Mouse (Mus musculus) kidney, postnatal 0 days (tissue): ENCODE data around the gene Ppp6r3. TPM values are rescaled to one million over a fixed set of nuclear protein-coding genes. Genes with fewer than 3 reads are reported as not detected.
A peak's percentile ranks its signal among the peaks of the same experiment; 100 is the strongest.

Source experiments
- ATAC-seq: fragments of 200-750 bp; cut with Nextera tagmentation; replicated peaks from 2 replicates; pipeline ENCODE4 v1.8.0; 2017; ENCODE audit warnings: low read depth, moderate number of reproducible peaks, moderate TSS enrichment, moderate library complexity; ENCODE audit not compliant: low FRiP score
- DNase-seq: peaks from one replicate; pipeline ENCODE4 v3.0.0-alpha.2; 2016; ENCODE audit warnings: low spot score
- H3K27ac ChIP-seq: fragments of 300-500 bp; sonication (generic); 2 replicates; pipeline ENCODE4 v1.5.1; 2014; ENCODE audit warnings: mild to moderate bottlenecking
- H3K27me3 ChIP-seq: fragments of 300-500 bp; sonication (generic); 2 replicates; pipeline ENCODE4 v1.6.1; 2014; ENCODE audit warnings: low read length, mixed read lengths; ENCODE audit not compliant: insufficient read depth
- H3K36me3 ChIP-seq: fragments of 300-500 bp; sonication (generic); 2 replicates; pipeline ENCODE4 v1.6.1; 2014; ENCODE audit warnings: low read length, mixed read lengths; ENCODE audit not compliant: insufficient read depth
- H3K4me1 ChIP-seq: fragments of 300-500 bp; sonication (generic); replicated peaks from 2 replicates; pipeline ENCODE4 v1.6.1; 2014; ENCODE audit warnings: antibody characterized with exemption, low read length, mixed read lengths; ENCODE audit not compliant: insufficient read depth
- H3K4me2 ChIP-seq: fragments of 300-500 bp; sonication (generic); 2 replicates; pipeline ENCODE4 v1.6.1; 2014; ENCODE audit warnings: mild to moderate bottlenecking, low read length, moderate library complexity, mixed read lengths
- H3K4me3 ChIP-seq: fragments of 300-500 bp; sonication (generic); replicated peaks from 2 replicates; pipeline ENCODE4 v1.5.1; 2014; ENCODE audit warnings: low read depth, low read length
- H3K9ac ChIP-seq: fragments of 300-500 bp; sonication (generic); 2 replicates; pipeline ENCODE4 v1.6.1; 2014; ENCODE audit warnings: low read depth, low read length
- H3K9me3 ChIP-seq: fragments of 300-500 bp; sonication (generic); replicated peaks from 2 replicates; pipeline ENCODE4 v1.6.1; 2016; ENCODE audit warnings: low read length, inconsistent platforms, mixed read lengths
- CTCF ChIP-seq: IDR thresholded peaks from 2 replicates; pipeline ENCODE4 v1.5.1; 2016; ENCODE audit warnings: antibody characterized with exemption, low read depth, mild to moderate bottlenecking, moderate library complexity
- WGBS: fragments of 180-500 bp; shearing (Covaris S2); extraction: QIAGEN DNeasy Blood & Tissue Kit; methylation state at CpG from one replicate; pipeline ENCODE4 v1.1.7; 2014; 5-methylcytosine and 5-hydroxymethylcytosine counted together
- polyA plus RNA-seq: library from polyadenylated mRNA; unstranded; fragments of >200 nt; fragmentation: Nextera tagmentation; extraction: Ambion mirVana; gene quantifications from 2 replicates; pipeline ENCODE4 v1.2.1, GENCODE M21; 2015

Gene Ppp6r3
- polyA plus RNA-seq, 1 experiment from 2014 or later: 37.9 TPM

DNA sequence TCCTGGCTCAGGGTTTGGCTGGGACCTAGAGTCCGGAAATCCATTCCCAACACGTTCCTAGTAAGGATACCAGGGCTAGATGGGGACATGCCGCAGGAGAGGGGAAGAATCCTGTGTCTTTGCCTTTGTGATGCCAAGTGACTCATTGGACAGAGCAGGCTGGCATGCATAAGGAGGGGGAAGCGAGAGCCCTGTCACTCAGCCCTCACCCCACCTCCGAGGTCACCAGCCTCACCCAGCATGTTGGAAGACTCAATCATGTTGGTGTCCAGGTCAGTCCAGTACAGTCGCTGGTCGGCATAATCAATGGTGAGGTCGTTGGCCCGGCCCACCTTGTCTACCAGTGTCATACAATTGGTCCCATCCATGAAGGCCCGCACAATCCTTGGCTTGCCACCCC is 38.4 kb upstream of the Ppp6r3 start:
- TF ChIP-seq CTCF: no peak
- Histone ChIP-seq H3K4me2 (no peak overlapping the region), H3K9ac (no peak overlapping the region), H3K27me3 (no peaks in the 10 kb centered on the region), H3K4me1 (no peaks in the 10 kb centered on the region), H3K4me3 (no peak overlapping the region), H3K36me3 (peaks cover 61% of the 10 kb centered on the region), H3K9me3 (no peaks in the 10 kb centered on the region), H3K27ac (no peak overlapping the region)
- ATAC-seq: no peak
- 93% methylated on average over 10 of the region's 10 CpGs for WGBS
- no peak for DNase-seq

DNA sequence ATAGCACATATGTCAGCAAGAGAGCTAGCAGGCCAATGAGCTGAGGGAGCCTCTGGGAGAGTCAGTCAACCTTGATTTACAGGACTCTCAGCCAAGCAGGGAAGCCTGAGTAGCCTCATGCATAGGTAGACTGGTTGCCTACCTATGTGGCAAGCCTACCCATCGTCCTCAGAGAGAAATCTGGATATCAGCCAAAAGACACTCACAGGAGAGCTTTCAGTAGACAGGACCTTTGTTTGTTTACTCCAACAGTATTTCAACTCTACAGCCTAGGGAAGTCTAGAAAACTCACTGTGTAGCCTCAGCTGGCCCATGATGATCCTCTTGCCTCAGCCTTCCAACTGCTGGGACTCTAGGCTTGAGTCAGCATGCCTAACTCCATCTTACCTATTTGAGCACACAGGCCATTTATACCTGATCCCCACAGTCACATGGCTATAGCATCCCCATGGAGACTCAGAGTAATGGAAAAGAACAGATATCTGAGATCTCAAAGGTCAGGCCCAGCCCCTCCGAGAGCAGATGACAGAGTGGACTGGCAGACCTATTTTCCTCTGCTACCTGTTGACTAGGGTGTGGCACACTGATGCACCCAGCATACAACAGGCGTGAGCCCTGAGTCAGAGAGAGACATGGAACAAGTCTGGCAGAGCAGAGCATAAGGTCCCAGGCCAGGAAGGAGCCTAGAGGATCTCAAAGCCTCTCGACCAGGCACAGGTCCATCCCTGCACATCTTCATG is 37.2 kb upstream of the Ppp6r3 start:
- DNase-seq (no peak), ATAC-seq (no peak)
- H3K36me3 ChIP-seq: peaks cover 51% of the 10 kb centered on the region
- H3K4me3 ChIP-seq: no peak overlapping the region
- H3K4me1 ChIP-seq: no peaks in the 10 kb centered on the region
- WGBS: 87% methylated on average over 4 of the region's 4 CpGs
- no peak overlapping the region for H3K27ac ChIP-seq
- no peak overlapping the region for H3K4me2 ChIP-seq
- no peak overlapping the region for H3K9ac ChIP-seq
- no peak for TF ChIP-seq CTCF
- no peaks in the 10 kb centered on the region for H3K27me3 ChIP-seq
- no peaks in the 10 kb centered on the region for H3K9me3 ChIP-seq

DNA sequence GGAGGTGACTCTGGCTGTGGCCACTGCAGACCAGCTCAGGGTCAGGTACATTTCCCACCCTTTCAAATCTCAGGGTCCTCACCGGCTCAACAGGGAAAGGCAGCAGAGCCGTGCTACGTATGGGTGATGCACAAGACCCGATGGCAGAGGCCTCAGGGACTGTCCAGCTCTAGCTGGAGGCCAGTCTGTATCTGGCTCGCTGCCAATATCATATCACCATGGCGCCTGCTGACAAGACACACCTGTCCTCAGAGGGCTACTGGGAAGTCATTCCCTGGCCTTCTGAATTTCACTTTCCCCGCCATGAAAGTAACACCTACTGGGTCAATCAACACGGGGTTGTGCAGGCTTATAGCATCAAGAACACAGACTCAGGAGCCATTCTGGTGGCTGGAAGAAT is 36.2 kb upstream of the Ppp6r3 start:
- no peaks in the 10 kb centered on the region for H3K9me3 ChIP-seq
- TF ChIP-seq CTCF: no peak
- DNase-seq: no peak
- H3K36me3 ChIP-seq: peaks cover 50% of the 10 kb centered on the region
- H3K27ac ChIP-seq: no peak overlapping the region
- no peak overlapping the region for H3K4me3 ChIP-seq
- H3K9ac ChIP-seq: no peak overlapping the region
- no peaks in the 10 kb centered on the region for H3K4me1 ChIP-seq
- ATAC-seq: no peak
- 63% methylated on average over 8 of the region's 8 CpGs for WGBS
- H3K27me3 ChIP-seq: no peaks in the 10 kb centered on the region
- no peak overlapping the region for H3K4me2 ChIP-seq

DNA sequence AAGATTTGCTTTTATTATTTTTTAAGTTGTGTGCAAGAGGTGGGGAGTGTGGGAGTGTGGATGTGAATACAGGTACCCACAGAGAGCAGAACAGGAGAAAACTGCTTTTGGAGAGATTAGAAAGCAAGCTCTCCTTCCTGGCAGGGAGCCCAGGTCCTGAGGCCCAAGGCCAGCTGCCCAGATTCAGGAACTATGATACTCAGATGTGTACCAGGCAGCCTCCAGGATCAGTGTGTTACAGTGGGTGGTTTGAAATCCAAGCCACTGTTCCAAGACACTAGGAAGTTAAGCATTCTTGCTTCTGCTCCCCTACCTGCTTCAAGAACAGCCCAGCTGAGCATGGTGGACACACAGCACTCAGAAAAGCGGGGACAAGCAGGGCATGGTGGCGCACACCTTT is 35.3 kb upstream of the Ppp6r3 start:
- H3K27ac ChIP-seq: no peak overlapping the region
- ATAC-seq: no peak

DNA sequence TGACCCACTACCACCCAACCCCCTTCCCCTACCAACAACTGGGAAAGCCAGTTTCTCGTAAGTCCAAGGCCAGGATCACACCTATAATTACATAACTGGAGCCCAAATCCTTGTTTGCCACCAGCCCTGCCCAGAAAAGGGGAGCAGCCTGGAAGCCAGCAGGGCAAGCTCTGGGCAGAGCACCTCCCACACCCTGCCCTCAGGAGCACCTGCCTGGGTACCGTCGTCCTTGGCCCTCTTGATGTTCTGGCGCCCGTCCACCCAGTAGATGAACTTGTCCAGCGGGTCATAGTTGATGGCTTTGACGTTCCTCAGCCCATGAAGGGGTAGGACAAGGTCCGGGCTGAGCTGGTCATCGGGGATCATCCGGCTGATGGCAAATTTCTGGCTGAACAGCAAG is 34.3 kb upstream of the Ppp6r3 start:
- no peak overlapping the region for H3K4me2 ChIP-seq
- no peaks in the 10 kb centered on the region for H3K27me3 ChIP-seq
- H3K9ac ChIP-seq: no peak overlapping the region
- no peak overlapping the region for H3K4me3 ChIP-seq
- H3K27ac ChIP-seq: 0 out of 2 replicates have a peak overlapping the region, but pooled peaks have one; percentile 19
- no peaks in the 10 kb centered on the region for H3K4me1 ChIP-seq
- H3K9me3 ChIP-seq: no peaks in the 10 kb centered on the region
- WGBS: 59% methylated on average over 10 of the region's 10 CpGs
- no peak for TF ChIP-seq CTCF
- DNase-seq (no peak), ATAC-seq (peak; percentile 33; the same call in 1 of the 2 replicates)
- H3K36me3 ChIP-seq: peaks cover 49% of the 10 kb centered on the region

More for the DNA sequence above, 35.3 kb upstream of the Ppp6r3 start:
- no peak for DNase-seq
- no peak overlapping the region for H3K9ac ChIP-seq
- peaks cover 48% of the 10 kb centered on the region for H3K36me3 ChIP-seq
- H3K4me3 ChIP-seq: no peak overlapping the region
- H3K4me2 ChIP-seq: no peak overlapping the region
- H3K9me3 ChIP-seq: no peaks in the 10 kb centered on the region
- no peaks in the 10 kb centered on the region for H3K27me3 ChIP-seq
- no peak for TF ChIP-seq CTCF
- H3K4me1 ChIP-seq: no peaks in the 10 kb centered on the region
- 100% methylated on average over 2 of the region's 2 CpGs for WGBS

GRCm38 (mm10) chr19:3594316-3594715 is 18.8 kb upstream of the Ppp6r3 start:
- Histone ChIP-seq H3K4me3 (no peak overlapping the region), H3K4me1 (no peaks in the 10 kb centered on the region), H3K27me3 (no peaks in the 10 kb centered on the region), H3K27ac (no peak overlapping the region), H3K4me2 (no peak overlapping the region), H3K9me3 (no peaks in the 10 kb centered on the region), H3K9ac (no peak overlapping the region), H3K36me3 (peaks cover 78% of the 10 kb centered on the region)
- WGBS: 93% methylated on average over 5 of the region's 5 CpGs
- TF ChIP-seq CTCF: no peak
- no peak for ATAC-seq
- DNase-seq: no peak
